Mouse (Mus musculus): Measurements from ENCODE around the gene Pnmt. TPM values are rescaled to one million over a fixed set of nuclear protein-coding genes. Genes with fewer than 3 reads are reported as not detected.

Gene Pnmt
- polyA plus RNA-seq, 1 experiment = not detected

- TF ChIP-seq CTCF (conservative IDR thresholded peaks at IDR 0.05; ENCODE audit: insufficient read depth, insufficient read length, low read depth, low read length) (no peak), POLR2A (IDR thresholded peaks at IDR 0.05; ENCODE audit: low read depth, low read length) (no peak)
- no peak for DNase-seq
- Histone ChIP-seq H3K36me3 (ENCODE audit: control insufficient read depth, insufficient read depth, low read length) (no peaks in the 10 kb centered on the region), H3K4me1 (ENCODE audit: control insufficient read depth, insufficient read depth, low read length) (0 out of 2 replicates have a peak, but pooled peaks cover 5% of the 10 kb centered on the region), H3K4me3 (ENCODE audit: insufficient read depth, low read depth, low read length) (no peak overlapping the region), H3K27ac (ENCODE audit: insufficient read depth, low read depth, low read length) (no peak overlapping the region), H3K27me3 (replicated peaks; ENCODE audit: control insufficient read depth, insufficient read depth, low read length) (no peaks in the 10 kb centered on the region)
- 86% methylated on average over 20 of the region's 20 CpGs for WGBS
Measured at GRCm38 (mm10) chr11:98384216-98384615, 2.0 kb upstream of the Pnmt start.

GRCm38 (mm10) chr11:98384721-98385637, 1.3 kb upstream of the Pnmt start:
- H3K4me1 ChIP-seq (ENCODE audit: control insufficient read depth, insufficient read depth, low read length) = 0 out of 2 replicates have a peak, but pooled peaks cover under 1% of the 10 kb centered on the region
- H3K4me3 ChIP-seq (ENCODE audit: insufficient read depth, low read depth, low read length) = no peak overlapping the region
- H3K27me3 ChIP-seq (replicated peaks; ENCODE audit: control insufficient read depth, insufficient read depth, low read length) = no peaks in the 10 kb centered on the region
- H3K27ac ChIP-seq (ENCODE audit: insufficient read depth, low read depth, low read length) = no peak overlapping the region
- H3K36me3 ChIP-seq (ENCODE audit: control insufficient read depth, insufficient read depth, low read length) = no peaks in the 10 kb centered on the region
- no peak for TF ChIP-seq CTCF (conservative IDR thresholded peaks at IDR 0.05; ENCODE audit: insufficient read depth, insufficient read length, low read depth, low read length)
- TF ChIP-seq POLR2A (IDR thresholded peaks at IDR 0.05; ENCODE audit: low read depth, low read length) = no peak
- WGBS = 79% methylated on average over 8 of the region's 8 CpGs
- no peak for DNase-seq

- Histone ChIP-seq H3K27me3 (replicated peaks; ENCODE audit: control insufficient read depth, insufficient read depth, low read length) (no peaks in the 10 kb centered on the region), H3K4me1 (ENCODE audit: control insufficient read depth, insufficient read depth, low read length) (no peaks in the 10 kb centered on the region), H3K4me3 (ENCODE audit: insufficient read depth, low read depth, low read length) (no peak overlapping the region), H3K27ac (ENCODE audit: insufficient read depth, low read depth, low read length) (no peak overlapping the region), H3K36me3 (ENCODE audit: control insufficient read depth, insufficient read depth, low read length) (no peaks in the 10 kb centered on the region)
- no peak for TF ChIP-seq CTCF (conservative IDR thresholded peaks at IDR 0.05; ENCODE audit: insufficient read depth, insufficient read length, low read depth, low read length)
- TF ChIP-seq POLR2A (IDR thresholded peaks at IDR 0.05; ENCODE audit: low read depth, low read length) = no peak
- DNase-seq = no peak
- WGBS = 28% methylated on average over 24 of the region's 24 CpGs
Measured at GRCm38 (mm10) chr11:98386596-98386995, 346 bp downstream of the Pnmt start.

DNA sequence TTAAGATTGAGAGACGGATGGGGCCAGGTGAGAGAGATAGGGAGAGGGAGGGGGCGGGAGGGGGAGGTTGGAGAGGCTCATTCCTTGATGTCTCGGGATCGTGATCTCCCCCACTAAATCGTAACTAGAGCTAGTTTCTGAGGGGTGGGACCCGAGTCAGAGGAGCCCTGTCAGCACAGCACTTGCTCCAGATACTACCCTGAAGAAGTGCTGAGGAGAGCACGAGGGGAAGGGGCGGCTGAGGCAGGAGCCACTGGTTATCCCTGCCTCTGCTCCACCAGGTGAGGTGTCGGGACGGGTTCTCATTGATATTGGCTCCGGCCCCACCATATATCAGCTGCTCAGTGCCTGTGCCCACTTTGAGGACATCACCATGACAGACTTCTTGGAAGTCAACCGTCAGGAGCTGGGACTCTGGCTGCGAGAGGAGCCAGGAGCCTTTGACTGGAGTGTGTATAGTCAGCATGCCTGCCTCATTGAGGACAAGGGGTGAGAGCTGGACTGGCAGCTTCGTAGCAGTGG, 867 bp downstream of the Pnmt start:
- 45% methylated on average over 14 of the region's 14 CpGs for WGBS
- no peak for DNase-seq
- Histone ChIP-seq H3K4me3 (ENCODE audit: insufficient read depth, low read depth, low read length) (no peak overlapping the region), H3K36me3 (ENCODE audit: control insufficient read depth, insufficient read depth, low read length) (no peaks in the 10 kb centered on the region), H3K27me3 (replicated peaks; ENCODE audit: control insufficient read depth, insufficient read depth, low read length) (no peaks in the 10 kb centered on the region), H3K4me1 (ENCODE audit: control insufficient read depth, insufficient read depth, low read length) (no peaks in the 10 kb centered on the region), H3K27ac (ENCODE audit: insufficient read depth, low read depth, low read length) (no peak overlapping the region)
- TF ChIP-seq CTCF (conservative IDR thresholded peaks at IDR 0.05; ENCODE audit: insufficient read depth, insufficient read length, low read depth, low read length) (no peak), POLR2A (IDR thresholded peaks at IDR 0.05; ENCODE audit: low read depth, low read length) (no peak)

DNA sequence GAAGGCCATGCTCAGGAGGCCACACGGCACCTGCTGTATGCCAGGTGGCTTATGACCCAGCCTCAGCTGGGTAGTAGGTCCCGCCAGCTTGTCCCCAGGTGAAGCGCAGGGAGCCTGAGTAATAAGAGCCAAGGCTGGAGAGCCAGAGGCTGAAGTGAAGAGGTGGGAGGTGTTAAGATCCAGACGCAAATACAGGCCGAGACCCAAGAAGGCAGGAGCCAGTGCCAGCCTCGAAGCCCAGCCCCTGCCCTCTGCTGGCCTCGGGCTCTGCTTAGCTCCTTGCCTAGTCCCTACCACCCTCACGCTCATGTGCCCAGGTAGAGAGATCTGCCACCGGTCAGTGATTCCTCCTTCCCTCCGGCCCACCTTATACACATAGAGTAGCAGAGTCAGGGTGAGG, 2.0 kb downstream of the Pnmt start:
- no peaks in the 10 kb centered on the region for H3K4me1 ChIP-seq (ENCODE audit: control insufficient read depth, insufficient read depth, low read length)
- WGBS = 43% methylated on average over 10 of the region's 10 CpGs
- DNase-seq = peak; percentile 41
- H3K36me3 ChIP-seq (ENCODE audit: control insufficient read depth, insufficient read depth, low read length) = no peaks in the 10 kb centered on the region
- no peak overlapping the region for H3K4me3 ChIP-seq (ENCODE audit: insufficient read depth, low read depth, low read length)
- no peaks in the 10 kb centered on the region for H3K27me3 ChIP-seq (replicated peaks; ENCODE audit: control insufficient read depth, insufficient read depth, low read length)
- peak overlapping the region; percentile 19; the same call in 1 of the 2 replicates for H3K27ac ChIP-seq (ENCODE audit: insufficient read depth, low read depth, low read length)
- TF ChIP-seq POLR2A (IDR thresholded peaks at IDR 0.05; ENCODE audit: low read depth, low read length) = no peak
- TF ChIP-seq CTCF (conservative IDR thresholded peaks at IDR 0.05; ENCODE audit: insufficient read depth, insufficient read length, low read depth, low read length) = no peak

- H3K27ac ChIP-seq (ENCODE audit: insufficient read depth, low read depth, low read length) = no peak overlapping the region; the same call in 1 of the 2 replicates
- peaks cover 5% of the 10 kb centered on the region for H3K4me1 ChIP-seq (ENCODE audit: control insufficient read depth, insufficient read depth, low read length)
- DNase-seq = peak; percentile 70
- no peaks in the 10 kb centered on the region for H3K27me3 ChIP-seq (replicated peaks; ENCODE audit: control insufficient read depth, insufficient read depth, low read length)
- WGBS = 19% methylated on average over 9 of the region's 9 CpGs
- TF ChIP-seq CTCF (conservative IDR thresholded peaks at IDR 0.05; ENCODE audit: insufficient read depth, insufficient read length, low read depth, low read length) (peak; percentile 63), POLR2A (IDR thresholded peaks at IDR 0.05; ENCODE audit: low read depth, low read length) (no peak)
- no peaks in the 10 kb centered on the region for H3K36me3 ChIP-seq (ENCODE audit: control insufficient read depth, insufficient read depth, low read length)
- no peak overlapping the region for H3K4me3 ChIP-seq (ENCODE audit: insufficient read depth, low read depth, low read length)
Measured at GRCm38 (mm10) chr11:98389221-98389780, 3.1 kb downstream of the Pnmt start.

DNA sequence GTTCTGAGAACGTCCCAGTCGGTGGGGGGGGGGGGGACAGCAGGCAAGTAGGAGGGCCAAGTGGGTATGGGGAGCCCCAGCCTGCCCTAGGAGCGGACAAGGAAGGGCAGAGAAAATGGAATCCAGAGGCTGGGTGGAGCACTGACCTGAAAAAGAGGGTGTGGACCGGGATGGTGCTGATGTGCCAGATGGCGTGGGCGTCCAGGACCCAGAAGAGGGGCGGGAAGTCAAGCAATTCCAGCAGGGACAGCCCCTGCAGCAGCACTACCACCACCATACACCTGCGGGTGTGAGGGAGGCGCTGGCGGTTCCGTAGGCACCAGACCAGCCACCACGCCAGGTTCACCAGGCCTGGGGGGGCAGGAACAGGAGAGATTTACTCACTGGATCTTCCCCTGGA, 3.9 kb downstream of the Pnmt start:
- WGBS = 83% methylated on average over 12 of the region's 12 CpGs
- Histone ChIP-seq H3K4me3 (ENCODE audit: insufficient read depth, low read depth, low read length) (no peak overlapping the region), H3K27ac (ENCODE audit: insufficient read depth, low read depth, low read length) (no peak overlapping the region), H3K36me3 (ENCODE audit: control insufficient read depth, insufficient read depth, low read length) (no peaks in the 10 kb centered on the region), H3K4me1 (ENCODE audit: control insufficient read depth, insufficient read depth, low read length) (peaks cover 11% of the 10 kb centered on the region), H3K27me3 (replicated peaks; ENCODE audit: control insufficient read depth, insufficient read depth, low read length) (no peaks in the 10 kb centered on the region)
- TF ChIP-seq CTCF (conservative IDR thresholded peaks at IDR 0.05; ENCODE audit: insufficient read depth, insufficient read length, low read depth, low read length) (no peak), POLR2A (IDR thresholded peaks at IDR 0.05; ENCODE audit: low read depth, low read length) (no peak)
- no peak for DNase-seq
